Comparison of ENCODE assay signal across 14 mouse cellular contexts in genomic region chr14:4182030-4182429, GRCm38 (mm10). TPM values are rescaled to one million over a fixed set of nuclear protein-coding genes. Genes with fewer than 3 reads are reported as not detected.
A peak's percentile ranks its signal among the peaks of the same experiment; 100 is the strongest.
DNase-seq lines count a peak whose midpoint lies in the region; ATAC-seq and TF ChIP-seq lines count a peak whose summit lies in the region.
"Not testable (repeated sequence)": the region's sequence is repeated elsewhere in the genome, so short reads cannot be mapped to it uniquely, and the experiment has no call there.
"Had no signal": no experiment of that assay in that cellular context is flagged by ENCODE, and none has a peak within 500 bp of the region (broad histone marks: within the 10 kb centered on the region; RNA-seq: fewer than 3 reads in every experiment).

No protein-coding gene starts in this region.

- not testable (repeated sequence) for DNase-seq in ES-E14 (ENCODE audit: low read depth, low spot score)
- DNase-seq in gastrocnemius, adult 2 months: peak; percentile 3
- peak; percentile 4 for DNase-seq in kidney, postnatal 10 days
- DNase-seq in midbrain, postnatal 0 days (ENCODE audit: low spot score): peak; percentile 1

- H3K27me3 ChIP-seq in embryonic facial prominence, embryonic 12.5 days; hindbrain, embryonic 13.5 days; liver, embryonic 12.5 days (replicated peaks); midbrain, postnatal 0 days (ENCODE audit: insufficient read depth, low read length); stomach, embryonic 14.5 days (ENCODE audit: control insufficient read depth, insufficient read depth, low read length): not testable (repeated sequence)

- 0 out of 2 replicates have a peak overlapping the region, but pooled peaks have one; percentile 43 for H3K9ac ChIP-seq in ES-E14 (ENCODE audit: insufficient read depth, low read depth, low read length, poor library complexity, severe bottlenecking)
- H3K9ac ChIP-seq in embryonic facial prominence, embryonic 12.5 days: 0 out of 2 replicates have a peak overlapping the region, but pooled peaks have one; percentile 44
- H3K9ac ChIP-seq in hindbrain, embryonic 13.5 days: peak overlapping the region; percentile 69
- not testable (repeated sequence) for H3K9ac ChIP-seq in liver, embryonic 12.5 days; stomach, embryonic 14.5 days (replicated peaks; ENCODE audit: low read depth, low read length)
- H3K9ac ChIP-seq in midbrain, postnatal 0 days (replicated peaks; ENCODE audit: low read length, poor library complexity, severe bottlenecking): peak overlapping the region; percentile 29; the same call in 1 of the 2 replicates

- in situ Hi-C loops in ES-E14 (cut with MboI; ENCODE audit: low sequenced_read_pairs in 2 of 2, unreplicated experiment in 2 of 2): not testable (repeated sequence)

- WGBS in embryonic facial prominence, embryonic 12.5 days: 6% methylated on average over 11 of the region's 14 CpGs
- 1% methylated on average over 9 of the region's 14 CpGs for WGBS in hindbrain, embryonic 13.5 days
- WGBS in liver, embryonic 12.5 days (ENCODE audit: insufficient replicate concordance): 5% methylated on average over 8 of the region's 14 CpGs
- WGBS in midbrain, postnatal 0 days: 9% methylated on average over 13 of the region's 14 CpGs
- whole genome bisulfite sequencing in stomach, embryonic 14.5 days: 5% methylated on average over 13 of the region's 14 CpGs

- peak overlapping the region in 1 of 2 experiments; percentile 50; a peak in 2 of 4 replicates for H3K4me3 ChIP-seq in ES-E14 (ENCODE audit: insufficient read depth in 1 of 2, low read depth in 1 of 2, low read length in 2 of 2, poor library complexity in 1 of 2, severe bottlenecking in 1 of 2)
- H3K4me3 ChIP-seq in embryonic facial prominence, embryonic 12.5 days: peak overlapping the region; percentile 34
- H3K4me3 ChIP-seq in gastrocnemius, adult 2 months; liver, embryonic 12.5 days: not testable (repeated sequence)
- peak overlapping the region; percentile 42 for H3K4me3 ChIP-seq in hindbrain, embryonic 13.5 days
- peak overlapping the region; percentile 39 for H3K4me3 ChIP-seq in midbrain, postnatal 0 days (ENCODE audit: low read depth, low read length)
- peak overlapping the region; percentile 16 for H3K4me3 ChIP-seq in stomach, embryonic 14.5 days (ENCODE audit: low read depth, low read length)

- H3K27ac ChIP-seq in ES-E14 (ENCODE audit: insufficient read depth, low read depth, low read length, poor library complexity, severe bottlenecking); embryonic facial prominence, embryonic 12.5 days; gastrocnemius, adult 2 months; hindbrain, embryonic 13.5 days; liver, embryonic 12.5 days; stomach, embryonic 14.5 days (ENCODE audit: low read length): not testable (repeated sequence)
- peak overlapping the region; percentile 38; the same call in 1 of the 2 replicates for H3K27ac ChIP-seq in midbrain, postnatal 0 days (ENCODE audit: low read depth, low read length)

- H3K9me3 ChIP-seq in ES-E14 (ENCODE audit: control insufficient read depth, insufficient read depth, low read depth, low read length); embryonic facial prominence, embryonic 12.5 days; hindbrain, embryonic 13.5 days; liver, embryonic 12.5 days (replicated peaks); midbrain, postnatal 0 days (ENCODE audit: low read length); stomach, embryonic 14.5 days (ENCODE audit: control insufficient read depth, low read depth, low read length): not testable (repeated sequence)

- ATAC-seq in embryonic facial prominence, embryonic 12.5 days (ENCODE audit: insufficient number of reproducible peaks, insufficient read depth, low FRiP score, low TSS enrichment); hindbrain, embryonic 13.5 days (ENCODE audit: low FRiP score); liver, embryonic 12.5 days; midbrain, postnatal 0 days (ENCODE audit: low FRiP score); stomach, embryonic 14.5 days (ENCODE audit: insufficient number of reproducible peaks, insufficient read depth, low FRiP score, low read depth): not testable (repeated sequence)

- H3K36me3 ChIP-seq in ES-E14 (ENCODE audit: control insufficient read depth, insufficient read depth, low read length, poor library complexity, severe bottlenecking); embryonic facial prominence, embryonic 12.5 days; hindbrain, embryonic 13.5 days; liver, embryonic 12.5 days; midbrain, postnatal 0 days (ENCODE audit: insufficient read depth, low read length); stomach, embryonic 14.5 days (ENCODE audit: control insufficient read depth, insufficient read depth, low read length): not testable (repeated sequence)

- not testable (repeated sequence) for TF ChIP-seq CTCF in gastrocnemius, adult 2 months (IDR thresholded peaks at IDR 0.05)
- TF ChIP-seq CTCF in midbrain, postnatal 0 days (IDR thresholded peaks at IDR 0.05): peak; percentile 52

- intact Hi-C loops in gastrocnemius, adult 2 months (cut with DNase I): not testable (repeated sequence)

- H3K4me2 ChIP-seq in embryonic facial prominence, embryonic 12.5 days (replicated peaks): peak overlapping the region; percentile 63
- H3K4me2 ChIP-seq in hindbrain, embryonic 13.5 days: peak overlapping the region; percentile 63
- H3K4me2 ChIP-seq in liver, embryonic 12.5 days: peak overlapping the region; percentile 27; the same call in 1 of the 2 replicates
- H3K4me2 ChIP-seq in midbrain, postnatal 0 days (ENCODE audit: low read depth, low read length, poor library complexity, severe bottlenecking): peak overlapping the region; percentile 51
- H3K4me2 ChIP-seq in stomach, embryonic 14.5 days (replicated peaks; ENCODE audit: low read depth, low read length): peak overlapping the region; percentile 37

- H3K4me1 ChIP-seq in ES-E14 (ENCODE audit: control insufficient read depth in 2 of 2, insufficient read depth in 2 of 2, low read length in 2 of 2, poor library complexity in 1 of 2); embryonic facial prominence, embryonic 12.5 days; hindbrain, embryonic 13.5 days (replicated peaks); liver, embryonic 12.5 days; midbrain, postnatal 0 days (ENCODE audit: insufficient read depth, low read length); stomach, embryonic 14.5 days (ENCODE audit: control insufficient read depth, insufficient read depth, low read length): not testable (repeated sequence)

RNA-seq across cellular contexts. Expression of gene Gm2974, which starts 0.3 kb away (rescaled TPM):
- total RNA-seq in ES-E14 (2012; rRNA removed): 10.1 and 12.4 TPM in 2 replicates
- 1.0 and 1.2 TPM in 2 replicates for polyA plus RNA-seq in embryonic facial prominence, embryonic 12.5 days (2016; fragmentation: Nextera tagmentation; extraction: Ambion mirVana)
- not detected for total RNA-seq in gastrocnemius, adult 2 months (2021)
- polyA plus RNA-seq in hindbrain, embryonic 13.5 days (2015; fragmentation: Nextera tagmentation; extraction: Ambion mirVana): 4.4 and 4.9 TPM in 2 replicates
- not detected in 2 replicates for polyA plus RNA-seq in liver, embryonic 12.5 days (2016; fragmentation: Nextera tagmentation; extraction: Ambion mirVana)
- 7.2 and 10.0 TPM in 2 replicates for total RNA-seq in midbrain, postnatal 0 days (2014; rRNA removed)
- polyA plus RNA-seq in midbrain, postnatal 0 days (2015; fragmentation: Nextera tagmentation; extraction: Ambion mirVana): 8.7 and 12.0 TPM in 2 replicates
- polyA plus RNA-seq in stomach, embryonic 14.5 days (2014; fragmentation: Nextera tagmentation; extraction: Ambion mirVana): 0.21 and 0.35 TPM in 2 replicates
- total RNA-seq: G1E; gastrocnemius, postnatal 4 days had no signal
- polyA plus RNA-seq: G1E, myocyte had no signal

RNA-seq across cellular contexts. Expression of gene Gm3127, which starts 17.2 kb away (rescaled TPM):
- total RNA-seq in ES-E14 (2012; rRNA removed): not detected in 2 replicates
- polyA plus RNA-seq in embryonic facial prominence, embryonic 12.5 days (2016; fragmentation: Nextera tagmentation; extraction: Ambion mirVana): not detected in 2 replicates
- total RNA-seq in gastrocnemius, adult 2 months (2021): not detected
- not detected in 2 replicates for polyA plus RNA-seq in hindbrain, embryonic 13.5 days (2015; fragmentation: Nextera tagmentation; extraction: Ambion mirVana)
- polyA plus RNA-seq in liver, embryonic 12.5 days (2016; fragmentation: Nextera tagmentation; extraction: Ambion mirVana): not detected in 2 replicates
- total RNA-seq in midbrain, postnatal 0 days (2014; rRNA removed): not detected in 2 replicates
- not detected in 2 replicates for polyA plus RNA-seq in midbrain, postnatal 0 days (2015; fragmentation: Nextera tagmentation; extraction: Ambion mirVana)
- polyA plus RNA-seq in stomach, embryonic 14.5 days (2014; fragmentation: Nextera tagmentation; extraction: Ambion mirVana): not detected in 2 replicates
- total RNA-seq: gastrocnemius, postnatal 4 days; layer of hippocampus, adult 18-20 months; left cerebral cortex, postnatal 25 days had no signal
- polyA plus RNA-seq: activated CD4-positive, CD25-positive, alpha-beta regulatory T cell, adult 4 months; G1E; myocyte had no signal
